Mouse (Mus musculus) embryonic facial prominence, embryonic 14.5 days (tissue): ENCODE measurements around the gene Ddx23. TPM values are rescaled to one million over a fixed set of nuclear protein-coding genes. Genes with fewer than 3 reads are reported as not detected.

Experiments used
- ATAC-seq: fragments of 200-750 bp; cut with Nextera tagmentation; 2 replicates; pipeline ENCODE4 v1.8.0; 2017; ENCODE audit warnings: low read depth, moderate number of reproducible peaks, moderate TSS enrichment
- DNase-seq: peaks from one replicate; pipeline ENCODE4 v3.0.0-alpha.2; 2015; ENCODE audit warnings: low spot score
- H3K27ac ChIP-seq: fragments of 300-500 bp; sonication (generic); replicated peaks from 2 replicates; pipeline ENCODE4 v1.5.1; 2014; ENCODE audit warnings: low read depth, mild to moderate bottlenecking, low read length, moderate library complexity
- H3K27me3 ChIP-seq: fragments of 300-500 bp; sonication (generic); replicated peaks from 2 replicates; pipeline ENCODE4 v1.6.1; 2014; ENCODE audit warnings: low read length; ENCODE audit not compliant: control insufficient read depth, insufficient read depth
- H3K36me3 ChIP-seq: fragments of 300-500 bp; sonication (generic); 2 replicates; pipeline ENCODE4 v1.6.1; 2014; ENCODE audit warnings: low read length, mixed read lengths; ENCODE audit not compliant: control insufficient read depth, insufficient read depth
- H3K4me1 ChIP-seq: fragments of 300-500 bp; sonication (generic); 2 replicates; pipeline ENCODE4 v1.6.1; 2014; ENCODE audit warnings: antibody characterized with exemption, low read length; ENCODE audit not compliant: control insufficient read depth, insufficient read depth
- H3K4me2 ChIP-seq: fragments of 300-500 bp; sonication (generic); 2 replicates; pipeline ENCODE4 v1.6.1; 2014; ENCODE audit warnings: low read depth, mild to moderate bottlenecking, low read length, moderate library complexity, mixed read lengths
- H3K4me3 ChIP-seq: fragments of 300-500 bp; sonication (generic); 2 replicates; pipeline ENCODE4 v1.5.1; 2014; ENCODE audit warnings: low read depth, mild to moderate bottlenecking, low read length
- H3K9ac ChIP-seq: fragments of 300-500 bp; sonication (generic); 2 replicates; pipeline ENCODE4 v1.6.1; 2014; ENCODE audit warnings: low read depth, mild to moderate bottlenecking, low read length, moderate library complexity, mixed read lengths
- H3K9me3 ChIP-seq: fragments of 300-500 bp; sonication (generic); 2 replicates; pipeline ENCODE4 v1.6.1; 2016; ENCODE audit warnings: low read length; ENCODE audit not compliant: control insufficient read depth
- WGBS: fragments of 180-500 bp; shearing (Covaris S2); extraction: QIAGEN DNeasy Blood & Tissue Kit; methylation state at CpG from one replicate; pipeline ENCODE4 v1.1.7; 2014; 5-methylcytosine and 5-hydroxymethylcytosine counted together
- polyA plus RNA-seq: library from polyadenylated mRNA; unstranded; fragments of >200 nt; fragmentation: Nextera tagmentation; extraction: Ambion mirVana; gene quantifications from 2 replicates; pipeline ENCODE4 v1.2.1, GENCODE M21; 2014

Ddx23 gene
- polyA plus RNA-seq, 1 experiment from 2014 or later, result 23.4 TPM

- Histone ChIP-seq H3K9ac (0 out of 2 replicates have a peak overlapping the region, but pooled peaks have one; percentile 15), H3K27me3 (no peaks in the 10 kb centered on the region), H3K36me3 (peaks cover 41% of the 10 kb centered on the region), H3K4me1 (peaks cover 34% of the 10 kb centered on the region), H3K4me2 (no peak overlapping the region), H3K9me3 (no peaks in the 10 kb centered on the region), H3K4me3 (no peak overlapping the region), H3K27ac (no peak overlapping the region)
- ATAC-seq (no peak), DNase-seq (no peak)
- 92% methylated on average over 15 of the region's 24 CpGs for WGBS
Measured at GRCm38 (mm10) chr15:98604041-98604575, 58.6 kb downstream of the Ddx23 start.

- Histone ChIP-seq H3K4me3 (peak overlapping the region; percentile 25), H3K27ac (peak overlapping the region; percentile 70), H3K4me2 (peak overlapping the region; percentile 54), H3K36me3 (peaks cover 51% of the 10 kb centered on the region), H3K27me3 (no peaks in the 10 kb centered on the region), H3K4me1 (peaks cover 30% of the 10 kb centered on the region), H3K9me3 (no peaks in the 10 kb centered on the region), H3K9ac (peak overlapping the region; percentile 51)
- ATAC-seq (no peak), DNase-seq (peak; percentile 16)
- WGBS, result 29% methylated on average over 3 of the region's 4 CpGs
Measured at GRCm38 (mm10) chr15:98602921-98603458, 59.7 kb downstream of the Ddx23 start.

DNA sequence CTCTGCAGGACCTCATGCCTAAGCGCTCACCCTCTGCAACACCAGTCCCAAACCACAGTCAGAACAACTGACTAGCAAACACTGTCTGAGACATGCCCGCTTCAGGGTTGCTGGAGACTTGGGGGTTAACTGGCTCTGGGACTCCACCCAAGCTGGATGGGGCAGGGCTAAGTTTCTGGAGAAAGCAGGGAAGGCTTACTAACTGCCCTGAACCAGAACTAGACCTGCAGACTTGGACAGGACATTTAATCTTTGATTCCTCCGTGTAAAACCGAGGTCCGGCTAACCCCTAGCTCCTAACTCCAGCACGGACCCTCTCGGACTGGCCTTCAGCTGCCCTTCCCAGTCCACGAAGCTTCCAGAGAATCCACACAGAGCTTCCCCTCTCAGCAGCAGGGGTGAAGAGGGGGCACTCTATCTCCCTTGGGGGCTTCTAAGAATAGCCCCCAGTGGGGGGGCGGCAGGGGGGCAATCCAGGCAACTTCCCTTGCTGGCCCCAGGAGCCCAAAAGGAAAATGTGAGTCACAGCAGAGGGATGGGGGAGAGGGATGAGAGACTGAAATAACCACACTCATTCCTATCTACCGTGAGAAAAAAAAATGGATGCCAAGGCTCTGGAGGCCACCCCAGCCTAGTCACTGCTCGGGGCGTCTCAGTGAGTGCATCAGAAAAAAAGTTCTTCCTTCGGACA lies 60.4 kb downstream of the Ddx23 start:
- H3K27me3 ChIP-seq, result no peaks in the 10 kb centered on the region
- H3K9me3 ChIP-seq, result no peaks in the 10 kb centered on the region
- peak overlapping the region; percentile 51 for H3K9ac ChIP-seq
- WGBS, result 49% methylated on average over 13 of the region's 13 CpGs
- ATAC-seq (peak; percentile 27), DNase-seq (peak; percentile 42)
- H3K36me3 ChIP-seq, result peaks cover 58% of the 10 kb centered on the region
- H3K4me2 ChIP-seq, result peak overlapping the region; percentile 54
- peaks cover 23% of the 10 kb centered on the region for H3K4me1 ChIP-seq
- peak overlapping the region; percentile 25 for H3K4me3 ChIP-seq
- H3K27ac ChIP-seq, result peak overlapping the region; percentile 70

- Histone ChIP-seq H3K4me2 (peak overlapping the region; percentile 54), H3K9ac (peak overlapping the region; percentile 51), H3K4me1 (peaks cover 19% of the 10 kb centered on the region), H3K27ac (peak overlapping the region; percentile 70), H3K9me3 (no peaks in the 10 kb centered on the region), H3K36me3 (peaks cover 63% of the 10 kb centered on the region), H3K27me3 (no peaks in the 10 kb centered on the region), H3K4me3 (peak overlapping the region; percentile 25; the same call in 1 of the 2 replicates)
- ATAC-seq, result no peak
- WGBS, result 64% methylated on average over 7 of the region's 7 CpGs
- DNase-seq, result no peak
Measured at GRCm38 (mm10) chr15:98601832-98602190, 60.9 kb downstream of the Ddx23 start.

GRCm38 (mm10) chr15:98600036-98600709 lies 62.5 kb downstream of the Ddx23 start:
- Histone ChIP-seq H3K4me2 (no peak overlapping the region), H3K9ac (no peak overlapping the region), H3K27me3 (no peaks in the 10 kb centered on the region), H3K4me3 (no peak overlapping the region), H3K36me3 (peaks cover 79% of the 10 kb centered on the region), H3K4me1 (peaks cover 18% of the 10 kb centered on the region), H3K9me3 (no peaks in the 10 kb centered on the region), H3K27ac (no peak overlapping the region)
- WGBS, result 87% methylated on average over 12 of the region's 12 CpGs
- DNase-seq, result no peak
- ATAC-seq, result no peak

DNA sequence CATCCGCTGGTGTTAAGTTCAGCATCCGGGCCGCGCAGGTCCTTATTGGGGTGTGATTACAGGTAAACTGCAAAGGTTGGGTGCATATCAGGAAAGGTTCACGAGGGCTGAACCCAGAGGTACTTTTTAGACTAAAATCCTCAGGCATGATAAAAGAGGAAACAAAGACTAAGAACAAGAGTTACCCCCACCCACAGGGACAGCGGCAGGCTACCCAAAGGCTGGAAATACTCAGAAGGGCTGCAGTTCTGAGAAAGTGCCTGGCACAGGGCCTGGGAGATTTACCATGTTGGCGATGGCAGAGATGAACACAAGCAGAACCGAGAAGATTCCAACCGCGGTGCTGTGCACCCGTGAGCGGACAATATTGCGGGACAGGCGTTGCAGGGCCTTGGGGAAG lies 66.1 kb downstream of the Ddx23 start:
- H3K27ac ChIP-seq, result no peak overlapping the region
- H3K4me1 ChIP-seq, result no peaks in the 10 kb centered on the region
- H3K4me2 ChIP-seq, result no peak overlapping the region
- no peaks in the 10 kb centered on the region for H3K27me3 ChIP-seq
- no peak overlapping the region for H3K4me3 ChIP-seq
- DNase-seq (no peak), ATAC-seq (no peak)
- H3K36me3 ChIP-seq, result peaks cover 97% of the 10 kb centered on the region
- H3K9ac ChIP-seq, result no peak overlapping the region
- 93% methylated on average over 14 of the region's 14 CpGs for WGBS
- no peaks in the 10 kb centered on the region for H3K9me3 ChIP-seq

Other genes with a start within 250 kb of the Ddx23 start
- gene Olfr282, start 231.7 kb downstream of the Ddx23 start, polyA plus RNA-seq, result 0.17 TPM in 1 of 2 replicates, not detected in the other
- 0.22 and 0.50 TPM in 2 replicates for gene Olfr281, start 210.3 kb downstream of the Ddx23 start, polyA plus RNA-seq
- gene OR5BS1P, start 193.0 kb downstream of the Ddx23 start, polyA plus RNA-seq, result not detected in 2 replicates
- not detected in 2 replicates for gene Lalba, start 180.2 kb downstream of the Ddx23 start, polyA plus RNA-seq
- not detected in 2 replicates for gene Olfr279, start 170.5 kb downstream of the Ddx23 start, polyA plus RNA-seq
- gene Kansl2, start 128.6 kb downstream of the Ddx23 start, polyA plus RNA-seq, result 94.3 and 97.7 TPM in 2 replicates
- 47.9 and 51.3 TPM in 2 replicates for gene Ccnt1, start 92.0 kb downstream of the Ddx23 start, polyA plus RNA-seq
- not detected in 2 replicates for gene 4930415O20Rik, start 91.9 kb downstream of the Ddx23 start, polyA plus RNA-seq
- 14.9 and 18.8 TPM in 2 replicates for gene Adcy6, start 52.8 kb downstream of the Ddx23 start, polyA plus RNA-seq
- gene Cacnb3, start 32.1 kb downstream of the Ddx23 start, polyA plus RNA-seq, result 29.0 and 37.0 TPM in 2 replicates
- 0.42 TPM in 2 replicates for gene Rnd1, start 14.6 kb upstream of the Ddx23 start, polyA plus RNA-seq
- gene Ccdc65, start 45.3 kb upstream of the Ddx23 start, polyA plus RNA-seq, result 1.7 and 3.9 TPM in 2 replicates
- 88.8 and 108 TPM in 2 replicates for gene Fkbp11, start 65.3 kb upstream of the Ddx23 start, polyA plus RNA-seq
- 33.9 and 34.8 TPM in 2 replicates for gene Arf3, start 100.3 kb upstream of the Ddx23 start, polyA plus RNA-seq
- 4.1 and 4.3 TPM in 2 replicates for gene Wnt10b, start 115.3 kb upstream of the Ddx23 start, polyA plus RNA-seq
- 0.10 TPM in 1 of 2 replicates, not detected in the other for gene Wnt1, start 127.0 kb upstream of the Ddx23 start, polyA plus RNA-seq
- gene Ddn, start 146.6 kb upstream of the Ddx23 start, polyA plus RNA-seq, result 0.07 TPM in 1 of 2 replicates, not detected in the other
- 71.7 and 80.6 TPM in 2 replicates for gene Prkag1, start 168.6 kb upstream of the Ddx23 start, polyA plus RNA-seq
- gene Kmt2d, start 208.3 kb upstream of the Ddx23 start, polyA plus RNA-seq, result 13.8 and 15.5 TPM in 2 replicates
- gene Rhebl1, start 231.6 kb upstream of the Ddx23 start, polyA plus RNA-seq, result 8.4 and 12.2 TPM in 2 replicates
- gene Dhh, start 235.6 kb upstream of the Ddx23 start, polyA plus RNA-seq, result 2.0 and 3.1 TPM in 2 replicates